Mouse (Mus musculus) limb, embryonic 12.5 days (tissue): ENCODE measurements around the gene L1td1. TPM values are rescaled to one million over a fixed set of nuclear protein-coding genes. Genes with fewer than 3 reads are reported as not detected.

Experiments
- ATAC-seq: fragments of 200-750 bp; cut with Nextera tagmentation; 2 replicates; pipeline ENCODE4 v1.8.0; 2017; ENCODE audit warnings: low read depth, moderate TSS enrichment; ENCODE audit not compliant: insufficient number of reproducible peaks, insufficient read depth, low FRiP score, low TSS enrichment
- H3K27ac ChIP-seq: fragments of 300-500 bp; sonication (generic); 2 replicates; pipeline ENCODE4 v1.5.1; 2016; ENCODE audit warnings: mild to moderate bottlenecking, moderate library complexity
- H3K27me3 ChIP-seq: fragments of 300-500 bp; sonication (generic); 2 replicates; pipeline ENCODE4 v1.6.1; 2016; ENCODE audit warnings: mild to moderate bottlenecking, moderate library complexity
- H3K36me3 ChIP-seq: fragments of 300-500 bp; sonication (generic); 2 replicates; pipeline ENCODE4 v1.6.1; 2016; ENCODE audit warnings: mild to moderate bottlenecking, moderate library complexity
- H3K4me1 ChIP-seq: fragments of 300-500 bp; sonication (generic); replicated peaks from 2 replicates; pipeline ENCODE4 v1.6.1; 2016
- H3K4me2 ChIP-seq: fragments of 300-500 bp; sonication (generic); 2 replicates; pipeline ENCODE4 v1.6.1; 2016; ENCODE audit warnings: mild to moderate bottlenecking, moderate library complexity
- H3K4me3 ChIP-seq: fragments of 300-500 bp; sonication (generic); replicated peaks from 2 replicates; pipeline ENCODE4 v1.5.1; 2016; ENCODE audit warnings: mild to moderate bottlenecking
- H3K9ac ChIP-seq: fragments of 300-500 bp; sonication (generic); replicated peaks from 2 replicates; pipeline ENCODE4 v1.6.1; 2016; ENCODE audit warnings: mild to moderate bottlenecking, moderate library complexity
- H3K9me3 ChIP-seq: fragments of 300-500 bp; sonication (generic); 2 replicates; pipeline ENCODE4 v1.6.1; 2016; ENCODE audit warnings: mild to moderate bottlenecking, moderate library complexity
- WGBS: fragments of 180-500 bp; shearing (Covaris S2); methylation state at CpG from one replicate; pipeline ENCODE4 v1.1.7; 2016; 5-methylcytosine and 5-hydroxymethylcytosine counted together
- polyA plus RNA-seq: library from polyadenylated mRNA; unstranded; fragments of >200 nt; fragmentation: Nextera tagmentation; extraction: Ambion mirVana; gene quantifications from 2 replicates; pipeline ENCODE4 v1.2.1, GENCODE M21; 2016

Gene L1td1
- 1.1 and 2.7 TPM in 2 replicates for polyA plus RNA-seq

- H3K9ac ChIP-seq: peak within 1 kb of the TSS; percentile 57
- peaks cover 34% of the 10 kb centered on the region for H3K27me3 ChIP-seq
- peak within 1 kb of the TSS; percentile 45 for H3K4me3 ChIP-seq
- no peak within 1 kb of the TSS for H3K27ac ChIP-seq
- peak within 1 kb of the TSS; percentile 88 for H3K4me2 ChIP-seq
- H3K36me3 ChIP-seq: no peaks in the 10 kb centered on the region
- no peak for ATAC-seq
- 3% methylated on average over 29 of the region's 29 CpGs for WGBS
- H3K4me1 ChIP-seq: peaks cover 18% of the 10 kb centered on the region
- no peaks in the 10 kb centered on the region for H3K9me3 ChIP-seq
Measured at GRCm38 (mm10) chr4:98726590-98727237, at the start of gene L1td1. TSS of gene L1td1 (plus strand) at chr4:98726734.

GRCm38 (mm10) chr4:98677506-98677905, 49.0 kb upstream of the L1td1 start:
- H3K27ac ChIP-seq: peak overlapping the region; percentile 24; the same call in 1 of the 2 replicates
- WGBS: 20% methylated on average over 9 of the region's 9 CpGs

GRCm38 (mm10) chr4:98686678-98687267, 39.8 kb upstream of the L1td1 start:
- Histone ChIP-seq H3K4me3 (no peak overlapping the region), H3K27me3 (peaks cover 6% of the 10 kb centered on the region; the same call in 1 of the 2 replicates), H3K27ac (no peak overlapping the region), H3K4me1 (no peaks in the 10 kb centered on the region), H3K9me3 (peaks cover 9% of the 10 kb centered on the region; the same call in 1 of the 2 replicates), H3K4me2 (no peak overlapping the region), H3K36me3 (peaks cover 19% of the 10 kb centered on the region), H3K9ac (no peak overlapping the region)
- no peak for ATAC-seq
- WGBS: 88% methylated on average over 11 of the region's 11 CpGs

More at GRCm38 (mm10) chr4:98677506-98677905, 49.0 kb upstream of the L1td1 start:
- H3K27me3 ChIP-seq: peaks cover 25% of the 10 kb centered on the region
- no peak overlapping the region for H3K9ac ChIP-seq
- peak overlapping the region; percentile 20 for H3K4me2 ChIP-seq
- peak; percentile 92 for ATAC-seq
- H3K4me3 ChIP-seq: no peak overlapping the region
- H3K9me3 ChIP-seq: no peaks in the 10 kb centered on the region
- H3K36me3 ChIP-seq: no peaks in the 10 kb centered on the region
- H3K4me1 ChIP-seq: peaks cover 27% of the 10 kb centered on the region

- Histone ChIP-seq H3K9me3 (peaks cover 9% of the 10 kb centered on the region; the same call in 1 of the 2 replicates), H3K36me3 (peaks cover 19% of the 10 kb centered on the region), H3K27me3 (peaks cover 6% of the 10 kb centered on the region; the same call in 1 of the 2 replicates), H3K9ac (no peak overlapping the region), H3K4me1 (no peaks in the 10 kb centered on the region), H3K27ac (no peak overlapping the region), H3K4me2 (no peak overlapping the region), H3K4me3 (no peak overlapping the region)
- ATAC-seq: no peak
- WGBS: 82% methylated on average over 11 of the region's 11 CpGs
Measured at GRCm38 (mm10) chr4:98688116-98688515, 38.4 kb upstream of the L1td1 start.

GRCm38 (mm10) chr4:98688520-98688919, 38.0 kb upstream of the L1td1 start:
- WGBS: 81% methylated on average over 9 of the region's 9 CpGs
- H3K9ac ChIP-seq: no peak overlapping the region
- H3K4me3 ChIP-seq: no peak overlapping the region
- H3K9me3 ChIP-seq: peaks cover 9% of the 10 kb centered on the region; the same call in 1 of the 2 replicates
- ATAC-seq: no peak
- no peaks in the 10 kb centered on the region for H3K4me1 ChIP-seq
- H3K27ac ChIP-seq: no peak overlapping the region
- H3K27me3 ChIP-seq: peaks cover 6% of the 10 kb centered on the region; the same call in 1 of the 2 replicates
- peaks cover 19% of the 10 kb centered on the region for H3K36me3 ChIP-seq
- H3K4me2 ChIP-seq: no peak overlapping the region

- Histone ChIP-seq H3K27ac (no peak overlapping the region), H3K36me3 (peaks cover 19% of the 10 kb centered on the region), H3K9me3 (peaks cover 9% of the 10 kb centered on the region; the same call in 1 of the 2 replicates), H3K4me1 (no peaks in the 10 kb centered on the region), H3K9ac (no peak overlapping the region), H3K27me3 (peaks cover 6% of the 10 kb centered on the region; the same call in 1 of the 2 replicates), H3K4me3 (no peak overlapping the region), H3K4me2 (no peak overlapping the region)
- no peak for ATAC-seq
- WGBS: 90% methylated on average over 1 of the region's 1 CpGs
Measured at GRCm38 (mm10) chr4:98689988-98690387, 36.5 kb upstream of the L1td1 start.

GRCm38 (mm10) chr4:98693465-98694185, 32.9 kb upstream of the L1td1 start:
- no peak for ATAC-seq
- Histone ChIP-seq H3K4me2 (no peak overlapping the region), H3K9ac (no peak overlapping the region), H3K36me3 (peaks cover 13% of the 10 kb centered on the region), H3K4me1 (no peaks in the 10 kb centered on the region), H3K27ac (no peak overlapping the region), H3K9me3 (peaks cover 9% of the 10 kb centered on the region; the same call in 1 of the 2 replicates), H3K4me3 (no peak overlapping the region), H3K27me3 (no peaks in the 10 kb centered on the region)
- WGBS: 68% methylated on average over 9 of the region's 9 CpGs

GRCm38 (mm10) chr4:98697932-98698331, 28.6 kb upstream of the L1td1 start:
- Histone ChIP-seq H3K27me3 (no peaks in the 10 kb centered on the region), H3K36me3 (no peaks in the 10 kb centered on the region), H3K27ac (no peak overlapping the region), H3K9me3 (no peaks in the 10 kb centered on the region), H3K4me2 (no peak overlapping the region), H3K4me1 (peaks cover 12% of the 10 kb centered on the region), H3K9ac (no peak overlapping the region), H3K4me3 (no peak overlapping the region)
- WGBS: 89% methylated on average over 4 of the region's 4 CpGs
- ATAC-seq: no peak

GRCm38 (mm10) chr4:98698921-98699320, 27.6 kb upstream of the L1td1 start:
- Histone ChIP-seq H3K4me1 (peaks cover 12% of the 10 kb centered on the region), H3K36me3 (no peaks in the 10 kb centered on the region), H3K27ac (no peak overlapping the region), H3K9ac (no peak overlapping the region), H3K9me3 (no peaks in the 10 kb centered on the region), H3K4me2 (no peak overlapping the region), H3K4me3 (no peak overlapping the region), H3K27me3 (no peaks in the 10 kb centered on the region)
- 71% methylated on average over 3 of the region's 3 CpGs for WGBS
- ATAC-seq: no peak

GRCm38 (mm10) chr4:98700156-98700555, 26.4 kb upstream of the L1td1 start:
- WGBS: 89% methylated on average over 3 of the region's 3 CpGs

More at GRCm38 (mm10) chr4:98700156-98700555, 26.4 kb upstream of the L1td1 start:
- Histone ChIP-seq H3K4me1 (peaks cover 12% of the 10 kb centered on the region), H3K4me3 (no peak overlapping the region), H3K27me3 (no peaks in the 10 kb centered on the region), H3K4me2 (no peak overlapping the region), H3K27ac (no peak overlapping the region), H3K9me3 (no peaks in the 10 kb centered on the region), H3K36me3 (0 out of 2 replicates have a peak, but pooled peaks cover 6% of the 10 kb centered on the region), H3K9ac (no peak overlapping the region)
- ATAC-seq: no peak
